Mouse (Mus musculus): Measurements from ENCODE around the gene Itgbl1. TPM values are rescaled to one million over a fixed set of nuclear protein-coding genes. Genes with fewer than 3 reads are reported as not detected.

Gene Itgbl1
- 0.11 and 0.35 TPM in 2 replicates for polyA plus RNA-seq (2012; rRNA removed; ENCODE audit: low replicate concordance)

GRCm38 (mm10) chr14:123659921-123660385 is at the start of gene Itgbl1:
Itgbl1 (plus strand) TSS chr14:123659971.

GRCm38 (mm10) chr14:123626501-123627179 is 33.1 kb upstream of the Itgbl1 start, which contains the start of gene Nalcn:
Nalcn (minus strand) TSS chr14:123627144.

Other genes with a start within 250 kb of the Itgbl1 start
- 0.25 TPM in 1 of 2 replicates, not detected in the other for gene Nalcn, start 32.8 kb upstream of the Itgbl1 start, polyA plus RNA-seq (2012; rRNA removed; ENCODE audit: low replicate concordance)

Measured in duodenum, adult 2 months (tissue).